Mouse (Mus musculus) testis, adult 10 weeks (tissue): Measurements from ENCODE around the gene Npw. TPM values are rescaled to one million over a fixed set of nuclear protein-coding genes. Genes with fewer than 3 reads are reported as not detected.

Source experiments
- polyA plus RNA-seq: library from polyadenylated mRNA; stranded (reverse); fragments of 350-450 nt; fragmentation: Illumina TruSeq; extraction: RNeasy Lipid Tissue Mini Kit (QIAGEN cat#74804); gene quantifications from one replicate; pipeline ENCODE4 v1.2.3, GENCODE M21; 2014; ENCODE audit warnings: low read depth, low replicate concordance

The Npw gene
- polyA plus RNA-seq = not detected

DNA sequence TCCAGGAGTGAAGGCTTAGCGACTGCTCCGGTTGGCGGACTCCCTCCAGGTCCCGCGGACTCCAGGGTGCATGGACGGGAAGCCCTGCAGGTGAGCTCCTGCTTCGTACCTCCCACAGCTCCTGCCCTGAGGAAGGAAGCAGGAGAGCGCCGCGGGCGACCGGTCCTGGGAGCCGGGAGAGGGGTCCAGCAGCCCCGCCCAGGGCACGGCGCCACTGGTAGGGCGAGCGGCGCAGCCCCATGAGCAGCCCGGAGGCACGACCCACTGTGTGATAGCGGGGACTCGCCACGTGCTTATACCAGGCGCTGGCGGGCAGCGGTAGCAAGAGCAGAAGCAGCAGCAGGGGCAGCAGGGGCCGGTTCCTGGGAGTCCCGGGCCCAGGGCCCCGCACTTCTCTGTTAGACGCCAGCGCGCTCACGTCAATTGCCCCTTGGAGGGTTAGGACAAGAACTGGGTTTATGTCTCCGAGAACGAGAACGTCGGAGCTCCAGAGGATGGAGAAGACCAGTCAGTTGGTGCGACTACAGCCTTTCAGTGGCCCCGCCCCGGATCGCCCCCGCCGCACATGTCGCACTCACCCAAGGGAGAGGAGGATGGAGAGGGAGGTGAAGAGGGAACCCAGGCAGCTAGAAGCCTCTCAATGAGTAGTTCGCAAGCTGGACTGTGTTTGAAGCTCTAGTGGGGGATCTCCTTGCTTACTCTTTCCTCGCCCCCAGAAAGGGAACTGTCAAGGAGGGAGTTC lies at the start of gene Npw:
Gene Npw, minus strand, starts transcription at position 441 of the 742 bp plus-strand sequence.

DNA sequence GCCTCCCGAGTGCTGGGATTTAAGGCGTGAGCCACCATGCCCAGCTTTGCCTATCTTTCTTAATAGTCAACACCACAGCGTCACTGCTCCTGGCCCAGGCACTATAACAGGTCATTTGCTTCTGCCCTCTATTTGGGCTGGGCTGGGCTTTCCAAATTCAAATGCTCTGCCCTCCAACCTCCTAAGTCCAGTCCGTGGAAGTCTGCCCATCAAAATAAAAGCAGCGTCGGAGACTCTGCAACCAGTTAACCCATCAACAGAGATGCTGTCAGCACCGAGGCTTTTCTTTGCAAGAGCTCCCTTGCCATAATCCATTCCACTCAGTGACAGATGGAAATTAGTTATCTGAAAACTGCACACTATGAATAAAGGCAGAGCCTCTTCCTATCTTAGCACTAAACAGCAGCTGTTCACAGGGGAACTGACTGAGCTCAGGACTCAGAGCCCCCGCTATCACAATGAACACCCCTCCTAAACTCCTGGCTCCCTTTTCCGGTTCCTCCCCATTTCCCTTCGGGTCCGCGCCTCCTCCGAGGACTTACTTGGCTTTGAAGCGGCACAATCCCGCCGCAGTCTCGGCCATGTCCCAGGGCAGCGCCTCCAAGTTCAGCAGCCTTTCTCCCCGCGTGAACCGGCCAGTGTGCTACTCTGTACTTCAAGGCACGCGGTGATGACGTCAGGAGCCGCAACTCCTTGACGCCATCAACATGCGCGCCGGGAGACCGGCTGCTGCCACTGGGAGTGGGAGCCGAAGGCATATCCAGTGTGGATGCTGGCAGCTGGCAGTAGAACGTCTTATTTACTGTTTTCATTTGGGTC lies 48.9 kb upstream of the Npw start, which contains the start of gene Tbl3:
Gene Tbl3, minus strand, starts transcription at position 679 of the 819 bp plus-strand sequence.

DNA sequence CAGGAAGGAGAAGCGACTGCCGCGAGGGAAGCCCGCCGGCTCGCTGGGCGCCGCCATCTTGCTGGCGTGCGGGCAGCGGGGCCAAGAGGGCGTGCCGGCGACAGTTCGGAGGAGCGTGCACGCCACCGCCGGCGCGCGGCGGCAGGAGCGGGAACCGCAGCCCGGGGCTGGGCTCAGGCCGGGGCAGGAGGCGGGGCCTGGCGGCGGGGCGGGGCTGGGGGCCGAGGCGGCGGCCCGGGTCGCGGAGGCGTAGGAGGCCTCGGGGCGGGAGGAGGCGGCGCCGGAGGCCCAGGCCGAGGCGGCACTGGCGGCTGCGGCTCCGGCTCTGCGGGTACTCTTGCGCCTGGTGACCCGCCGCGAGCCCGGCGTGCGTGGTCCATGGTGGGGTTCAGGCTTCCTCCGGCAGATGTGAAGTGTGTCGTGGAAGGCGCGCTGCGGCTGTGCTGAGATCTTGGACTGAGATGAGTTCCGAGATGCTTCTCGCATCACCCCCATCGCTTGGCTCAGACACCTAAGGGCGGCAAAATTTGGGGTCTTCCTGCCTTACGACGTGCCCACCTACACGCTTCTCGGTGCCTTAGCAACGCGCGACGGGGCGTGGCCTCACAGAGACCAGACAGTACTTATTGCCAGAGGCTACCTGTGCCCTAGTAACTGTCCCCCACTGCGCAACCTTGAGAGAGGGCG lies 37.9 kb upstream of the Npw start, which contains the start of the genes Gfer and Noxo1:
Gene Gfer, minus strand, starts transcription at position 146 of the 687 bp plus-strand sequence.
Gene Noxo1, plus strand, starts transcription at position 224 of the 687 bp plus-strand sequence.

DNA sequence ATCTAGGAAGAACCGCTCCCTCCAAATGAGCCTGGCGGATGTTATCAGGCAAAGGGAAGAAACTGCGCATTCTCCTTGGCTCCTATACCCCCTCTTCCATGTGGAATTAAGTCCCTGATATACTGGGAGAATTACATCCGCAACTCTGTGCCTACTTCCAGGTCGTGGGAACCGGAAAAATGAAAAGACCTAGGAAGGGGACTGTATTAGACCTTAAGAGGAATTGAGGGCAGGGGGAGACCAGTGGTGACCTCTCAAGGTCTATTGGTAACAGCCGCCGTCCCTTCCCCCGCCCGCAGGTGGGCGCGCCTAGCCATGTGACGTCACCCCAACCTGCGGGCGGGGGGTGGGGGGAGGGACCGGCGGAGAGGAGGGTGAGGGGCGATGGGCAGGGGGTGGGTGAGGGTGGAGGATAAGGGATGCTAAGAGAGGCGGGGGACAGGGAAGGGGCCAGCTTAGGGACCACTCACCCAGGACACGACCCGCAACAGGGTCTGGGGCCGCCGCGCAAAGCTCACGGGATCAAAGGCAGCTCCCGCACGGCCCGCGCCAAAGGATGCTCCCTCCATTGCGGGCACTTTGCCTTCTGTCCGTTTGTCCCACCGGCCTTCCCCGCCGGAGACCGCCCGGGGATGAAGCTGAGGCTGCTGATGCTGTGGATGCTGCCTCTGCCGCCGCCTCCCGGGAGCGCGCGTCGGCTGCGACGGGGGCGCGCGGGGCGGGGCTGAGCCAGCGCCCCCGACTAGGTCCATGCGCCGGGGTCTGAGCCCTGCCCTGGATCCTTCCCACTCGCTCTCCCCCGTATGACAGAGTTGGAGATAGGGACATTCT lies 31.2 kb upstream of the Npw start, which contains the start of gene Syngr3:
Gene Syngr3, minus strand, starts transcription at position 705 of the 831 bp plus-strand sequence.

DNA sequence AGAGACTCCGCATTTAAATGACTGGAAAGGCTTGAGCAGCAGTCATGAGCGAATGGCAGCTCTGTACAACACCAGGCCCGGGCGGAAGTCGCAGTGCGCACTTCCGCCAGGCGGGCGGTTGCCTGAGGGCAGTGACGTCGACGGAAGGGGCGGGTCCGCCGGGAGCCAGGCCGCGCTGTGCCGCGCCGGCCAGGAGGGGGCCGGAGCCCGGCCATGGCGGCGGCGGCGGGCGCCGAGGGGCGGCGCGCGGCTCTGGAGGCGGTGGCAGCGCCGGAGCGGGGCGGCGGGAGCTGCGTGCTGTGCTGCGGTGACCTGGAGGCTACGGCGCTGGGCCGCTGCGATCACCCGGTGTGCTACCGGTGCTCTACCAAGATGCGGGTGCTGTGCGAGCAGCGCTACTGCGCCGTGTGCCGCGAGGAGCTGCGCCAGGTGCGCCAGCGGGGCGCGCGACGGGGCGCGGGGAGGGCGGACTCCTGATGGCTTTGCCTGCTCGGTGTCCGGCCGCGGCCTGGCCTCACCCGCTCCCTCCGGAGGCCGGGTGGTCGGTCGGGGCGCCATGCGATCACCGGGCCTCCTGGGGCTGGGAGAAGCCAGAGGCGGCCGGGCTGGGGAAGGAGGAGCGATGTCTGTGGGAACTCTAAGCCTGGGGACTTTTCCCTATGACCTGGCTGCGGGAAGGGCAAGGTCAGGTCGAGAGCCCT lies 11.4 kb upstream of the Npw start, which contains the start of gene Zfp598:
Gene Zfp598, plus strand, starts transcription at position 143 of the 701 bp plus-strand sequence.

DNA sequence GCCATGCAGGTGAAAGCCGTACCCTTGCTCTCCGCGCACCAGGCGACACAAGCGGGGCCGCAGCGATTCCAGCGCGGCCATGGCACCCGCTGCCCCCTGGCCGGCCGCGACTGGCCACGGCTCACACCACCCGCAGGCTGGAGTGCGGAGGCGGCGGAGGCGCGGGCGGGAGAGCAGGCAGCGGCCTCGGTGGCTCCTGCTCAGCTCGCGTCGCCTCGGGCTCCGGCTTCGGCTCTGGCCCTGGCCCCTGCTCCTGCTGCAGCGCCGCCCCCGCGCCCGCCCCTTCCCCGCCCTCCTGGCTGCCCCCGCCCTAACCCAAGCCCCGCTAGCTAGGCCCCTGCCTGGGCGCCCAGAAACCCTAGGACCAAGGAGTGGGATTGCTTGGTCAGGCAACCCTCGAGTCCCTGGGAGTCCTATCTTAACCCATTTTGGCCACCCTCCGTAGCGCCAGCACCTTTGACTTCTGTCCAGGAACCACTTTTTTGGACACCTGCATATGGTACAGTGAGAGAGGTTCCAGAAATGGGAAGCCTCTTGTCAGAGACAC lies 8.1 kb downstream of the Npw start, which contains the start of gene Slc9a3r2:
Gene Slc9a3r2, minus strand, starts transcription at position 258 of the 547 bp plus-strand sequence.

DNA sequence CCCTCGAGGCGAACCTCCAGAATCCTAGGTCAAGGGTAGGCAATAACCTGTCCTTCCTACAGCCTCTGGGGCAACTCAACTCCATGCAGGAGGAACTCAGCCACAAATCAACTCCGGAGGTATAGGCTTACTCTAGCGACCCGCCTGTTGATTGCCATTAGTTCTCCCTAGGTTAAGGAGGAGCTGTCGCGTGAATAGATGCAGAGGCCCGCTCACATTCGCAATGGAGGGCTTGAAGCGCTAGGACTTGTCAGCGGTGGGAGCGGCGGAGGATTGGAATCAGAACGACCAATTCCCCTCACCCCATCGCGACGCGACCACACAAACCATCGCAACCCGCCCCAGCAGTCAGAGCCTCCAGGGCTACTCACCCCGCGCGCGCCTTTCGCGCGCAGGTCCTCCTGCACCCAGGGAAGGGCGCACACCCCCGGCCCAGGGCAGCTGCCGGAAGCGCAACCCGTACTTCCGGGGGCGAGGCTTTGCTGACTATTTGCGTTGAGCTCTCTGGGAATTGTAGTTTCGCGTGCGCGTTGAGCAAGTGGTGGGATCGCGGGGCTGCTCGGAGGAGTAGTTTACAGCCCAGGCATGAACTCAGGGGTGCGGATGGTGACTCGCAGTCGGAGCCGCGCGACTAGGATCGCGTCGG lies 26.0 kb downstream of the Npw start, which contains the start of the genes Tsc2 and Nthl1:
Gene Tsc2, minus strand, starts transcription at position 464 of the 646 bp plus-strand sequence.
Gene Nthl1, plus strand, starts transcription at position 514 of the 646 bp plus-strand sequence.

Other genes starting within 250 kb of the Npw start
- gene Rnps1, start 243.9 kb downstream of the Npw start, polyA plus RNA-seq = 56.3 TPM
- 2.9 TPM for gene Eci1, start 231.8 kb downstream of the Npw start, polyA plus RNA-seq
- 0.62 TPM for gene Dnase1l2, start 215.4 kb downstream of the Npw start, polyA plus RNA-seq
- 2.4 TPM for gene E4f1, start 188.1 kb downstream of the Npw start, polyA plus RNA-seq
- gene Pgp, start 188.1 kb downstream of the Npw start, polyA plus RNA-seq = 71.1 TPM
- not detected for gene Bricd5, start 184.6 kb downstream of the Npw start, polyA plus RNA-seq
- gene Mlst8, start 179.4 kb downstream of the Npw start, polyA plus RNA-seq = 2.2 TPM
- gene Caskin1, start 169.9 kb downstream of the Npw start, polyA plus RNA-seq = 0.97 TPM
- 5.8 TPM for gene Traf7, start 130.5 kb downstream of the Npw start, polyA plus RNA-seq
- 0.57 TPM for gene Rab26, start 124.2 kb downstream of the Npw start, polyA plus RNA-seq
- 1.9 TPM for gene Pkd1, start 108.6 kb downstream of the Npw start, polyA plus RNA-seq
- 5.8 TPM for gene Tsc2, start 25.8 kb downstream of the Npw start, polyA plus RNA-seq
- 0.10 TPM for gene Nthl1, start 25.8 kb downstream of the Npw start, polyA plus RNA-seq
- gene Slc9a3r2, start 8.1 kb downstream of the Npw start, polyA plus RNA-seq = 0.57 TPM
- 1.4 TPM for gene Zfp598, start 11.2 kb upstream of the Npw start, polyA plus RNA-seq
- gene Syngr3, start 31.5 kb upstream of the Npw start, polyA plus RNA-seq = 0.11 TPM
- 29.2 TPM for gene Gfer, start 37.7 kb upstream of the Npw start, polyA plus RNA-seq
- 12.7 TPM for gene Noxo1, start 37.8 kb upstream of the Npw start, polyA plus RNA-seq
- 0.29 TPM for gene Tbl3, start 49.2 kb upstream of the Npw start, polyA plus RNA-seq
- gene Rnf151, start 59.6 kb upstream of the Npw start, polyA plus RNA-seq = 46.8 TPM
- gene Rps2, start 59.7 kb upstream of the Npw start, polyA plus RNA-seq = 129 TPM
- 69.2 TPM for gene Ndufb10, start 66.0 kb upstream of the Npw start, polyA plus RNA-seq
- not detected for gene Rpl3l, start 69.4 kb upstream of the Npw start, polyA plus RNA-seq
- gene Msrb1, start 78.2 kb upstream of the Npw start, polyA plus RNA-seq = 1.1 TPM
- gene Hs3st6, start 94.5 kb upstream of the Npw start, polyA plus RNA-seq = not detected
- gene Meiob, start 145.8 kb upstream of the Npw start, polyA plus RNA-seq = 67.9 TPM
- 93.5 TPM for gene Hagh, start 181.7 kb upstream of the Npw start, polyA plus RNA-seq
- gene Fahd1, start 191.9 kb upstream of the Npw start, polyA plus RNA-seq = 25.4 TPM
- gene Igfals, start 207.5 kb upstream of the Npw start, polyA plus RNA-seq = not detected
- gene Nubp2, start 227.9 kb upstream of the Npw start, polyA plus RNA-seq = 19.6 TPM
- 1.6 TPM for gene Spsb3, start 228.2 kb upstream of the Npw start, polyA plus RNA-seq
- gene Eme2, start 236.6 kb upstream of the Npw start, polyA plus RNA-seq = 1.9 TPM
- 0.64 TPM for gene Mrps34, start 236.7 kb upstream of the Npw start, polyA plus RNA-seq
- gene Nme3, start 238.0 kb upstream of the Npw start, polyA plus RNA-seq = 0.69 TPM